Mouse (Mus musculus) limb, embryonic 12.5 days (tissue): ENCODE results near the gene Cuedc2. TPM values are rescaled to one million over a fixed set of nuclear protein-coding genes. Genes with fewer than 3 reads are reported as not detected.

Source experiments
- ATAC-seq: fragments of 200-750 bp; cut with Nextera tagmentation; 2 replicates; pipeline ENCODE4 v1.8.0; 2017; ENCODE audit warnings: low read depth, moderate TSS enrichment; ENCODE audit not compliant: insufficient number of reproducible peaks, insufficient read depth, low FRiP score, low TSS enrichment
- H3K27ac ChIP-seq: fragments of 300-500 bp; sonication (generic); 2 replicates; pipeline ENCODE4 v1.5.1; 2016; ENCODE audit warnings: mild to moderate bottlenecking, moderate library complexity
- H3K27me3 ChIP-seq: fragments of 300-500 bp; sonication (generic); 2 replicates; pipeline ENCODE4 v1.6.1; 2016; ENCODE audit warnings: mild to moderate bottlenecking, moderate library complexity
- H3K36me3 ChIP-seq: fragments of 300-500 bp; sonication (generic); 2 replicates; pipeline ENCODE4 v1.6.1; 2016; ENCODE audit warnings: mild to moderate bottlenecking, moderate library complexity
- H3K4me1 ChIP-seq: fragments of 300-500 bp; sonication (generic); replicated peaks from 2 replicates; pipeline ENCODE4 v1.6.1; 2016
- H3K4me2 ChIP-seq: fragments of 300-500 bp; sonication (generic); 2 replicates; pipeline ENCODE4 v1.6.1; 2016; ENCODE audit warnings: mild to moderate bottlenecking, moderate library complexity
- H3K4me3 ChIP-seq: fragments of 300-500 bp; sonication (generic); replicated peaks from 2 replicates; pipeline ENCODE4 v1.5.1; 2016; ENCODE audit warnings: mild to moderate bottlenecking
- H3K9ac ChIP-seq: fragments of 300-500 bp; sonication (generic); replicated peaks from 2 replicates; pipeline ENCODE4 v1.6.1; 2016; ENCODE audit warnings: mild to moderate bottlenecking, moderate library complexity
- H3K9me3 ChIP-seq: fragments of 300-500 bp; sonication (generic); 2 replicates; pipeline ENCODE4 v1.6.1; 2016; ENCODE audit warnings: mild to moderate bottlenecking, moderate library complexity
- WGBS: fragments of 180-500 bp; shearing (Covaris S2); methylation state at CpG from one replicate; pipeline ENCODE4 v1.1.7; 2016; 5-methylcytosine and 5-hydroxymethylcytosine counted together
- polyA plus RNA-seq: library from polyadenylated mRNA; unstranded; fragments of >200 nt; fragmentation: Nextera tagmentation; extraction: Ambion mirVana; gene quantifications from 2 replicates; pipeline ENCODE4 v1.2.1, GENCODE M21; 2016

Gene Cuedc2
- polyA plus RNA-seq, 1 experiment from 2014 or later = 176 TPM

- Histone ChIP-seq H3K4me3 (no peak overlapping the region), H3K27ac (no peak overlapping the region), H3K4me2 (no peak overlapping the region), H3K9me3 (no peaks in the 10 kb centered on the region), H3K4me1 (peaks cover 10% of the 10 kb centered on the region), H3K36me3 (peaks cover 34% of the 10 kb centered on the region), H3K9ac (no peak overlapping the region), H3K27me3 (peaks cover 74% of the 10 kb centered on the region)
- WGBS = 88% methylated on average over 9 of the region's 9 CpGs
- ATAC-seq = no peak
These were observed 27.2 kb downstream of the Cuedc2 start for GRCm38 (mm10) chr19:46311341-46311740.

- H3K27ac ChIP-seq = no peak overlapping the region
- WGBS = 84% methylated on average over 12 of the region's 12 CpGs
- peaks cover 16% of the 10 kb centered on the region for H3K4me1 ChIP-seq
- H3K9ac ChIP-seq = no peak overlapping the region
- H3K27me3 ChIP-seq = peaks cover 70% of the 10 kb centered on the region
- H3K4me2 ChIP-seq = no peak overlapping the region
- peaks cover 34% of the 10 kb centered on the region for H3K36me3 ChIP-seq
- no peak overlapping the region for H3K4me3 ChIP-seq
- no peak for ATAC-seq
- no peaks in the 10 kb centered on the region for H3K9me3 ChIP-seq
These were observed 28.1 kb downstream of the Cuedc2 start for GRCm38 (mm10) chr19:46310312-46310865.

- H3K4me2 ChIP-seq = no peak overlapping the region
- H3K9ac ChIP-seq = no peak overlapping the region
- peaks cover 34% of the 10 kb centered on the region for H3K36me3 ChIP-seq
- WGBS = 76% methylated on average over 21 of the region's 21 CpGs
- H3K27ac ChIP-seq = no peak overlapping the region
- H3K9me3 ChIP-seq = no peaks in the 10 kb centered on the region
- peaks cover 64% of the 10 kb centered on the region for H3K27me3 ChIP-seq
- no peak overlapping the region for H3K4me3 ChIP-seq
- H3K4me1 ChIP-seq = peaks cover 19% of the 10 kb centered on the region
- no peak for ATAC-seq
These were observed 28.7 kb downstream of the Cuedc2 start for GRCm38 (mm10) chr19:46309651-46310305.

GRCm38 (mm10) chr19:46308706-46309435 is 29.6 kb downstream of the Cuedc2 start:
- H3K27me3 ChIP-seq = peaks cover 55% of the 10 kb centered on the region
- H3K4me2 ChIP-seq = peak overlapping the region; percentile 70
- peaks cover 34% of the 10 kb centered on the region for H3K36me3 ChIP-seq
- ATAC-seq = no peak
- no peak overlapping the region for H3K27ac ChIP-seq
- peak overlapping the region; percentile 33 for H3K4me3 ChIP-seq
- H3K4me1 ChIP-seq = peaks cover 19% of the 10 kb centered on the region
- no peaks in the 10 kb centered on the region for H3K9me3 ChIP-seq
- WGBS = 1% methylated on average over 47 of the region's 47 CpGs
- H3K9ac ChIP-seq = peak overlapping the region; percentile 52; the same call in 1 of the 2 replicates

DNA sequence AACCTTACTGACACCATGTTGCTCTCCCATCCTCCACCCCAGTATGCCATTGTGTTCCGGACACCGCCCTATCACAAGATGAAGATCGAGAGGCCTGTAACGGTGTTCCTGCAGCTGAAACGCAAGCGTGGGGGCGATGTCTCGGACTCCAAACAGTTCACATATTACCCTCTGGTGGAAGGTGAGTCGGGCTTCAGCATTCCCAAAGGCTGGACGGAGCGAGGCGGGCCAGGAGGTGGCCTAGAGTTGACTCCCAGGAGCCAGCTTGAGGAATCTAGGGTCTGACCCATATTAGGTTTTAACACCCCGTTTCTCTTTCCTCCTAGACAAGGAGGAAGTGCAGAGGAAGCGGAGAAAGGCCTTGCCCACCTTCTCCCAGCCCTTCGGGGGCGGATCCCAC is 30.2 kb downstream of the Cuedc2 start:
- no peaks in the 10 kb centered on the region for H3K9me3 ChIP-seq
- H3K4me1 ChIP-seq = peaks cover 19% of the 10 kb centered on the region
- H3K27me3 ChIP-seq = peaks cover 53% of the 10 kb centered on the region
- H3K4me3 ChIP-seq = peak overlapping the region; percentile 33
- no peak overlapping the region for H3K27ac ChIP-seq
- no peak overlapping the region for H3K9ac ChIP-seq
- H3K4me2 ChIP-seq = peak overlapping the region; percentile 70
- 55% methylated on average over 16 of the region's 16 CpGs for WGBS
- H3K36me3 ChIP-seq = peaks cover 34% of the 10 kb centered on the region
- ATAC-seq = no peak

- Histone ChIP-seq H3K4me3 (no peak overlapping the region), H3K36me3 (peaks cover 34% of the 10 kb centered on the region), H3K27ac (no peak overlapping the region), H3K27me3 (peaks cover 49% of the 10 kb centered on the region), H3K9ac (no peak overlapping the region), H3K4me1 (peaks cover 19% of the 10 kb centered on the region), H3K4me2 (no peak overlapping the region), H3K9me3 (no peaks in the 10 kb centered on the region)
- 77% methylated on average over 16 of the region's 16 CpGs for WGBS
- no peak for ATAC-seq
These were observed 30.7 kb downstream of the Cuedc2 start for GRCm38 (mm10) chr19:46307781-46308180.

- WGBS = 92% methylated on average over 9 of the region's 9 CpGs
- H3K27me3 ChIP-seq = peaks cover 43% of the 10 kb centered on the region
- H3K27ac ChIP-seq = no peak overlapping the region
These were observed 31.7 kb downstream of the Cuedc2 start for GRCm38 (mm10) chr19:46306751-46307289.

GRCm38 (mm10) chr19:46306268-46306610 is 32.3 kb downstream of the Cuedc2 start:
- Histone ChIP-seq H3K4me3 (peak overlapping the region; percentile 65), H3K9me3 (no peaks in the 10 kb centered on the region), H3K36me3 (peaks cover 22% of the 10 kb centered on the region), H3K4me2 (peak overlapping the region; percentile 86), H3K4me1 (peaks cover 19% of the 10 kb centered on the region), H3K27me3 (peaks cover 43% of the 10 kb centered on the region), H3K27ac (no peak overlapping the region), H3K9ac (peak overlapping the region; percentile 66)
- WGBS = 60% methylated on average over 5 of the region's 5 CpGs
- ATAC-seq = no peak

More at GRCm38 (mm10) chr19:46306751-46307289, 31.7 kb downstream of the Cuedc2 start:
- Histone ChIP-seq H3K36me3 (peaks cover 28% of the 10 kb centered on the region), H3K4me3 (no peak overlapping the region), H3K4me1 (peaks cover 19% of the 10 kb centered on the region), H3K4me2 (no peak overlapping the region), H3K9ac (no peak overlapping the region), H3K9me3 (no peaks in the 10 kb centered on the region)
- ATAC-seq = no peak

DNA sequence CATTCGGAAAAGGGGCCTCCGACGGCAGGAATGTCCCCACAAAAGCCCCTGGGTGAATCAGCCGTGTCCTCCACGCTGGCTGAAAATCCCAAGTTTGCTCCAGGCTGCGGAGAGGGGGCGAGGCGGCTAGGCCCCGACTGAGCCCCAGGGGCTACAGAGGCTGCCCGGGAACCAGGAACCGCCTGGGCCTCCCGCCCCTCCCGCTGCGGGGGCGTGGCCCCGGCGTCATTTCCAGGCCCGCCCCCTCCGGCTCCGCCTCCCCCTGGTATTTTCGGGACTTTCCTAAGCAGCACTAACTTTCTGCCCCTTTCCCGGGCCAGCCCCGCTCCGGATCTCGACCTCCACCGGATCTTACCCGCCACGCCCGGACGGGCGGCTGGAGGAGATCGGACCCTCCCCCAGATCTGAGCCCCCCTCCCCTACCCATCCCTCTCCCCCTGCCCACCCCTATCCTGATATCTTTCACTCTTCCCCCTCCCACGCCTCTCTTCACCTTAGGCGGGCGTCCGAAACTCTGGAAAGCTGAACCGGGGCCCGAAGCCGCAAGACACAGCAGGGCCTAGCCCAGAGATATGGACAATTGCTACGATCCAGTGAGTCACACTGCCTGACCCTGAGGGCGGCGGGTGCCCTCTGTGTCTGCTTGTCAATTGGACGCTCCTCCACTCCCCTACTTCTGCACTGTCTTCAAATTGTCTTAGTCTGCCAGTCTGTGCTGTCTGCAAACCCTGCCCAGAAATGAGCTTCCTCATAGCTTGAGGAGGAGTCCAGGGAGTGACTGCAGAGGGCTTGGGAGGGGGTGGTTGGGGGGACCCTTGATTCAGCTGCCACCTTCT is 32.9 kb downstream of the Cuedc2 start:
- Histone ChIP-seq H3K9me3 (no peaks in the 10 kb centered on the region), H3K27me3 (peaks cover 43% of the 10 kb centered on the region), H3K9ac (peak overlapping the region; percentile 66), H3K27ac (0 out of 2 replicates have a peak overlapping the region, but pooled peaks have one; percentile 17), H3K4me1 (peaks cover 19% of the 10 kb centered on the region), H3K36me3 (peaks cover 16% of the 10 kb centered on the region), H3K4me2 (peak overlapping the region; percentile 86), H3K4me3 (peak overlapping the region; percentile 65)
- peak; percentile 50 for ATAC-seq
- WGBS = under 1% methylated on average over 42 of the region's 43 CpGs

DNA sequence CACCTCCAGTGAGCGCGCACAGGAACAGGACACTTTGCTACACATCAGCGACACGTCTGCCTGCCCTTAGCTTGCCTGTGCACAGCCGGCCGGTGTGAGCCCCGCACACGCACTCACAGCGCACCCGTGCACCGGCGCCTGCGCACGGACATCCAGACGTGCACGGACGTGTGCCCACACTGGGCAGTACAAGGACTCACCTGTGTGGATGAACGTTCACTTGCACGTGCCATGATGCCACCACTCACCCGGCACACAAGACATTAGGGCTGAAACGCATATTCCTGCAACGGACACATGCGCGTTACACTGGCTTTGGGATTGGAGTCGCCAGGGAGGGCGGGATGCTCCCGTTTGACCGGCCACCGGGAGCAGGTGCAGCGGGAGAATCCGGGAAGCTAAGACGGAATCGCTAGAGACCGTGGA is 33.6 kb downstream of the Cuedc2 start:
- H3K4me3 ChIP-seq = peak overlapping the region; percentile 65

More for the DNA sequence above, 33.6 kb downstream of the Cuedc2 start:
- Histone ChIP-seq H3K4me1 (peaks cover 19% of the 10 kb centered on the region), H3K4me2 (peak overlapping the region; percentile 86), H3K9me3 (no peaks in the 10 kb centered on the region), H3K36me3 (peaks cover 9% of the 10 kb centered on the region; the same call in 1 of the 2 replicates), H3K27me3 (peaks cover 40% of the 10 kb centered on the region), H3K27ac (no peak overlapping the region), H3K9ac (peak overlapping the region; percentile 66)
- under 1% methylated on average over 34 of the region's 34 CpGs for WGBS
- peak; percentile 27; the same call in 1 of the 2 replicates for ATAC-seq
